Mouse (Mus musculus) hindbrain, embryonic 16.5 days (tissue): ENCODE data around the gene Slc2a9. TPM values are rescaled to one million over a fixed set of nuclear protein-coding genes. Genes with fewer than 3 reads are reported as not detected.

ENCODE experiments used
- ATAC-seq: fragments of 200-750 bp; cut with Nextera tagmentation; 2 replicates; pipeline ENCODE4 v1.8.0; 2017; ENCODE audit warnings: moderate TSS enrichment, moderate library complexity
- H3K27ac ChIP-seq: fragments of 300-500 bp; sonication (generic); 2 replicates; pipeline ENCODE4 v1.5.1; 2014; ENCODE audit warnings: low read depth, mild to moderate bottlenecking, control low read depth, low read length, moderate library complexity
- H3K27me3 ChIP-seq: fragments of 300-500 bp; sonication (generic); replicated peaks from 2 replicates; pipeline ENCODE4 v1.6.1; 2014; ENCODE audit warnings: low read length; ENCODE audit not compliant: control insufficient read depth, insufficient read depth
- H3K36me3 ChIP-seq: fragments of 300-500 bp; sonication (generic); 2 replicates; pipeline ENCODE4 v1.6.1; 2014; ENCODE audit warnings: mild to moderate bottlenecking, low read length, moderate library complexity, mixed read lengths; ENCODE audit not compliant: control insufficient read depth, insufficient read depth
- H3K4me1 ChIP-seq: fragments of 300-500 bp; sonication (generic); 2 replicates; pipeline ENCODE4 v1.6.1; 2014; ENCODE audit warnings: low read depth, low read length; ENCODE audit not compliant: control insufficient read depth, insufficient read depth
- H3K4me2 ChIP-seq: fragments of 300-500 bp; sonication (generic); 2 replicates; pipeline ENCODE4 v1.6.1; 2014; ENCODE audit warnings: mild to moderate bottlenecking, low read length, control low read depth, moderate library complexity
- H3K4me3 ChIP-seq: fragments of 300-500 bp; sonication (generic); 2 replicates; pipeline ENCODE4 v1.5.1; 2014; ENCODE audit warnings: mild to moderate bottlenecking, low read length, control low read depth, moderate library complexity
- H3K9ac ChIP-seq: fragments of 300-500 bp; sonication (generic); 2 replicates; pipeline ENCODE4 v1.6.1; 2014; ENCODE audit warnings: low read depth, mild to moderate bottlenecking, control low read depth, low read length, moderate library complexity
- H3K9me3 ChIP-seq: fragments of 300-500 bp; sonication (generic); 2 replicates; pipeline ENCODE4 v1.6.1; 2014; ENCODE audit warnings: mild to moderate bottlenecking, low read length, moderate library complexity; ENCODE audit not compliant: control insufficient read depth
- WGBS: fragments of 180-500 bp; shearing (Covaris S2); extraction: QIAGEN DNeasy Blood & Tissue Kit; methylation state at CpG from one replicate; pipeline ENCODE4 v1.1.7; 2014; 5-methylcytosine and 5-hydroxymethylcytosine counted together
- polyA plus RNA-seq: library from polyadenylated mRNA; unstranded; fragments of >200 nt; fragmentation: Nextera tagmentation; extraction: Ambion mirVana; gene quantifications from 2 replicates; pipeline ENCODE4 v1.2.1, GENCODE M21; 2015

Slc2a9 gene
- polyA plus RNA-seq, 1 experiment from 2014 or later, result 0.44 TPM

DNA sequence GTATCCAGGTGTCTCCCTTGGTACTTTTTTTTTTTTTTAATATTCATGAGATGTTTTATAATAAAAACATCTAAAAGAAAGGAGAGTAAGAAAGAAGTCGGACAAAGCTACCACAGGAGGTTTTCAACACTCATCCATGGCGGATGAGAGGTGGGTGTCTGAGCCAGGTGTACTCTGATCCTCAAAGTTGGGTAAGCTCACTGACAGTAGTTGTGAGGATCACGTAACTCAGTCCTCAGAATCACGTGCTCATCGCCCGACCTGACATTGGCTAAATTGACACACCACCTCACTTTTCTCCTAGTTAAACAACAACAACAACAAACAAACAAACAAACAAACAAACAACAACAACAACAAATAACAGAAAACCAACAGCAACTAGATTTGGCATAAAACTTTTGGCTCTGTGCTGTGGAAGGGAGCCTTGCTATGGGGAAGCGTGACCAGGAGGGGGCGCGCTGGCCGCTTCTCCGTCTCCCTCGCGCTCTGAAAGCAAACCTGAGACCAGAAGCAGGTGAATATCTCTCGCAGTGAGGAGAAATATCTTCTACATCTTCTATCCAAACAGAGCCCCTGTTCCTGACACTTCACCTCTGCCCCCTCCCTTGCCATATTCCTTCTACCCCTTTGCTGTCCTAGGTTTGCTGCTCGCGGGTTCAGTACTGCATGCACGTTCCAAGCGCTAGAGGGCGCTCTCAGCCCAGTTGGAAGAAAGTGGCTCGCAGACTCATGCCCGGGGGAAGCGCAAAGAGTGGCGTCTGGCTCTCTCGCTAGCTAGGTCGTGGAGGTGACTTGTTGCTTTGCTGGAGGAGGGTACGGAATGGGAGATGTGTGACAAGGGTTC lies 195.5 kb downstream of the Slc2a9 start:
- no peaks in the 10 kb centered on the region for H3K36me3 ChIP-seq
- peak; percentile 95 for ATAC-seq
- H3K9me3 ChIP-seq, result no peaks in the 10 kb centered on the region
- no peak overlapping the region for H3K27ac ChIP-seq
- peak overlapping the region; percentile 39 for H3K4me3 ChIP-seq
- peak overlapping the region; percentile 71 for H3K4me2 ChIP-seq
- no peaks in the 10 kb centered on the region for H3K4me1 ChIP-seq
- peak overlapping the region; percentile 52 for H3K9ac ChIP-seq
- WGBS, result 10% methylated on average over 26 of the region's 26 CpGs
- H3K27me3 ChIP-seq, result peaks cover 5% of the 10 kb centered on the region; the same call in 1 of the 2 replicates

DNA sequence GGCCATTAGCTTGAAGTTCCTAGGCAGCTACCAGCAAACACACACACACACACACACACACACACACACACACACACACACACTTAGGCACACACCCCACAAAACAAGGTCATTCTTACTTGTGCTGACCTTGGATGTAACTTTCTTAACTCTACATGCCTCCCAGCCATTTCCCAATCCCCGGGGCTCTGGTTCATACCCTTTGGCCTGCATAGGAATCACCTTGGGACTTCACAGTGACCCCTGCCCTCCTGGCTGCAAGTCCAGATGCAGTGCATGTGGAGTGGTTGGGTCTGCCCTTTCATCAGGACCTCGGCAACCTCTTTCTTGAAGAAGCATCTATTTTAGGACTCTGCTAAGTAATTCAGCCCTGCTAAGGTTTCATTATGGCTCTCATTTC lies 197.7 kb downstream of the Slc2a9 start:
- Histone ChIP-seq H3K36me3 (no peaks in the 10 kb centered on the region), H3K9ac (no peak overlapping the region), H3K4me1 (no peaks in the 10 kb centered on the region), H3K27ac (no peak overlapping the region), H3K27me3 (peaks cover 5% of the 10 kb centered on the region; the same call in 1 of the 2 replicates), H3K9me3 (no peaks in the 10 kb centered on the region), H3K4me3 (no peak overlapping the region), H3K4me2 (no peak overlapping the region)
- no peak for ATAC-seq
- WGBS, result 88% methylated on average over 2 of the region's 2 CpGs

DNA sequence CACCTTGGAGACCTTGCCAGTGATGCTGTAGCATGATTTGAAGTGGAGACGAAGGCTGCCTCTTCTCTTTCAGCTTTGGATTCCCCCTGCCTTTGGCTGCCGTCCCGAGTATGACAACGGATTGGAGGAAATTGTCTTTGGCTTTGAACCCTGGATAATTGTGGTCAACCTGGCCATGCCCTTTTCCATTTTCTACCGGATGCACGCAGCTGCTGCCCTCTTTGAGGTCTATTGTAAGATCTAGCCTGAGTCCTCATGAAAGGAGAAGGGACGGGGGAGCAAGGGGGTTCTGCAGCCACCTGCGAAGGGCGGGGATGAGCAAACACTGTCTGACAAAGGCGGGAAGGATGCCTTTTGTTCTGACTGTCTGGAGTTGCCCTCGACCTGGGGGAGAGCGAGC lies 200.3 kb downstream of the Slc2a9 start:
- H3K9me3 ChIP-seq, result no peaks in the 10 kb centered on the region
- no peak overlapping the region for H3K9ac ChIP-seq
- 22% methylated on average over 12 of the region's 12 CpGs for WGBS
- H3K4me3 ChIP-seq, result no peak overlapping the region
- ATAC-seq, result no peak
- H3K27me3 ChIP-seq, result no peaks in the 10 kb centered on the region
- H3K27ac ChIP-seq, result no peak overlapping the region
- no peaks in the 10 kb centered on the region for H3K4me1 ChIP-seq
- no peak overlapping the region for H3K4me2 ChIP-seq
- no peaks in the 10 kb centered on the region for H3K36me3 ChIP-seq

DNA sequence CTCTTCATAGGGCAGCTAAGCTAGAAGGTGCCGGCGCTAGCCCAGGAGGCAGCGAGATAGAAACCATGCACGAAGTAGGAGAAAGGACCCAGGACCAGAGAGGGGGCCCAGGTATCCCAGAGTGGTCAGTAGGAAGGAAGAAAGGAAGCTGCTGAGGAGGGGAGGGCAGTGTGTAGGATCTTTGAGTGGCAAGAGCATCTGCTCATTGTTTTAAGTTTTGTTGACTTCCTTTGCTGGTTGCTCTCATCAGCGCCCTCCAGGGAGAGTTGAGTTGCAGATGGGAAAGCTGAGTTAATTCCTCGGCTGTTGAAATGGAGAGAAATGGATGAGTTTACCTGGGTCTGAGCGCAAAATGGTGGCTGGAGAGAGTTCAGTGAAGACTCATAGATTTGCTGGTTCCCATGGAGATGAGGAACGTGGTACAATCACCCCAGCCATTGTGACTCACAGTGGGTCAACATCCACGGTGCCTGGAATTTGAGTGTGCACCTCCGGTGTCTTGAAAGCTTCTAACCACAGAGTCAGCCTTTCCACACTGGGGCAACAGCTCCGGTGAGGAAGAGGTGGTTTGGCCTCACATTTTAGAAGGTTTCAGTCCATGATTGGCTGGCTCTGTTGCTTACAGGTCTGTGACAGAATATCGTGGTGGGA lies 201.1 kb downstream of the Slc2a9 start:
- ATAC-seq, result no peak
- H3K4me3 ChIP-seq, result no peak overlapping the region
- no peaks in the 10 kb centered on the region for H3K9me3 ChIP-seq
- H3K27me3 ChIP-seq, result no peaks in the 10 kb centered on the region
- no peak overlapping the region for H3K27ac ChIP-seq
- no peaks in the 10 kb centered on the region for H3K36me3 ChIP-seq
- no peak overlapping the region for H3K9ac ChIP-seq
- no peaks in the 10 kb centered on the region for H3K4me1 ChIP-seq
- H3K4me2 ChIP-seq, result no peak overlapping the region
- WGBS, result 84% methylated on average over 12 of the region's 12 CpGs

Other genes with a start within 250 kb of the Slc2a9 start
- 89.3 and 91.4 TPM in 2 replicates for gene Tmem128, start 243.0 kb downstream of the Slc2a9 start, polyA plus RNA-seq
- 0.07 TPM in 1 of 2 replicates, not detected in the other for gene Otop1, start 227.2 kb downstream of the Slc2a9 start, polyA plus RNA-seq
- 1.1 TPM in 2 replicates for gene Drd5, start 183.8 kb downstream of the Slc2a9 start, polyA plus RNA-seq
- 202 and 210 TPM in 2 replicates for gene Wdr1, start 60.1 kb upstream of the Slc2a9 start, polyA plus RNA-seq
- gene Zfp518b, start 181.7 kb upstream of the Slc2a9 start, polyA plus RNA-seq, result 27.6 and 28.1 TPM in 2 replicates